Mouse (Mus musculus): ENCODE data around the gene Cacna1h. TPM values are rescaled to one million over a fixed set of nuclear protein-coding genes. Genes with fewer than 3 reads are reported as not detected.

Gene Cacna1h
- polyA plus RNA-seq, 1 experiment = 28.6 TPM

GRCm38 (mm10) chr17:25445841-25446240 lies 12.3 kb upstream of the Cacna1h start:
- DNase-seq (ENCODE audit: low spot score) = no peak

DNA sequence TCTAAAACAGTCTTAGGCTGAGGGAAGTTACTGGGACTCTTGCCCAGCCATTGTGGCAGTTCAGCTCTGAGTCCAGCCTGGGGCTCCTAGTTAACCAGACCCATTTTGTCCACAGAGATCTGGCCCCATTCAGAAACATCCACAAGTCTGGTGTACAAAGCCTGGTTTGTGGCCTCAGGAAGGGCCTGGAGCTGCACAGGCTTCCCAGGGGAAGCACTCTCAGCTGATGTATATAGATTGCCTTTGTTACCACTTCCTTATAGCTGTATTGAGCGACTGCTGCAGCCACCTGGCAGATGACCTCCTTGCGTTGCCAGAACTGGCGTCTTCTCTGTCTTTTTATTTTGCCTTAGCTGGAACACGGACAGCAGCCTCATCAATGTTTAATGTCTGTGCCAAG lies 11.5 kb upstream of the Cacna1h start:
- no peak for DNase-seq (ENCODE audit: low spot score)

- no peak for DNase-seq (ENCODE audit: low spot score)
Observed at GRCm38 (mm10) chr17:25442889-25443288, 9.3 kb upstream of the Cacna1h start.

- DNase-seq (ENCODE audit: low spot score) = no peak
Observed at GRCm38 (mm10) chr17:25441417-25441816, 7.8 kb upstream of the Cacna1h start.

DNA sequence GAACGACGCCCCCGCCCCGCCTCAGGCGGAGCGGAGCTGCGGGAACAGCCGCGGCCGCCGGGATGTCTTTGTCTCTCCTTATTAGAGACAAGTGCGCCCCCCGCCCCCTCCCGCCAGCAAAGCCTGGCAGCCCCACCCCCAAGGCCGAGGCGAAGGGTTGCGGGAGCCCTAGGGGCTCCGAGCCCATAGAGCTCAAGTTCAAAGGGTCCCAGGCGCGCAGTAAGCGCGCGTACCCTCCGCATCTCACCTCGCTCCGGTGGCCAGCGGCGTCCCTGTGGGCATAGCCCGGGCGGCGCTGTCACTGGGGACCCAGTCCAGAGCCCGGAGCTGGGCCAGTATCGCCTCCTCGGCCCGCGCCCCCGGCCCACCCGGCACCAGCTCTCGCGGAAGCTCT lies 363 bp downstream of the Cacna1h start:
- no peak for DNase-seq (ENCODE audit: low spot score)

- DNase-seq (ENCODE audit: low spot score) = no peak
Observed at GRCm38 (mm10) chr17:25432433-25433181, 976 bp downstream of the Cacna1h start.

DNA sequence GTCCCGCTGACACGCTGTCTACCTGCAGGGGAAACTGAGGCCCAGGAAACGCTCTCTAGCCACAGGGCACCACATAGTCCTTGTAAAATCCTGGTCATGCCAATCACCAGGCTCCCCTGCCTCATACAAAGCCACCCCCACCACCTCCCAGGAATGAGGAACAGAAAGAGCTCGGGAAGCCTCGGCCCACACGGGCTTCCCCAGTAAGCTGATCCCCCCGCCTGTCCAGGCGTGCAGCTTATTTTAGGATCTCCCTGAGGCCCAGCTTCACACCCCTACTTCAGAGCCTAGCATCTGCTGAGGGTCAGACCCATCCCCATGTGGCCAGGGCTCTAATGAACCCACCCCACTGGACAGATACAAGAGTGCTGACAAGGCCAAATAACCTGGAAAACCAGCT lies 3.0 kb downstream of the Cacna1h start:
- DNase-seq (ENCODE audit: low spot score) = no peak

DNA sequence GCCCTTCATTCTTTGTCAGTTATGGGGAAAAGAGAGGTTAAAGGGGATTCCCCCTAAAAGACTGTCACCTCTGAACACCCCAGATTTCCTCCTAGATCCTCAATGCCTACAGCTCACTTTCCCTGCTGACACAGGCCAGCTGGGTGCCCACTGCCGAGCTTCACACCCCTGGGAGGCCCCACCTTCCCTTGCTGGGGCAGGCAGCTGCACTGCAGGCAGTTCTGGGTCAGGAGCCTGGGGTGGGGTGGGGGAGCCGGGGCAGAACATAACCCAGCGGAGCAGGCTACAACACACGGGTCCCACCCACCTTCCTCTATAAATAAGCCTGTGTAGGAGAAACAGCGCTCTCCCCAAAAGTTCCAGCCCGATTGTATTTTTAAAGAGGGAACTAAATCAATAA lies 3.7 kb downstream of the Cacna1h start:
- no peak for DNase-seq (ENCODE audit: low spot score)

GRCm38 (mm10) chr17:25429240-25429639 lies 4.3 kb downstream of the Cacna1h start:
- DNase-seq (ENCODE audit: low spot score) = no peak

DNA sequence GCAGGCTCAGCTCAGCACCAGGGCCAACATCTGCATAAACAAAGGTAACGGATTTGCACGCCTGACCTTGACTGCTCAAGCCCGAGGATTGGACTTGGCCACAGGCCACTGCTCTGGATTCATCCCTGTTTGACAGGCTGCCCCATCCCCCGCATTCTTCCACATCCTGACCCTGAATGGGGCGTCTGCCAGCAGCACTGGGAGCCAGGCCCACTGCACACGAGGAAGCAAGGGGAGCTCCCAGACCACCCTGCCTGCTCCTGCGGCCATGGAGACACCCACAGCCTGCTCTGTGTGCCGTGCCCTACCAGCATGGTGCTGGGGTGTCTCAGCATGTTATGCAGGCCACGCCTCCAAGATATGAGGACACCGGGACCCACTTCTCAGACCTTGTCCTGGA lies 6.1 kb downstream of the Cacna1h start:
- no peak for DNase-seq (ENCODE audit: low spot score)

DNA sequence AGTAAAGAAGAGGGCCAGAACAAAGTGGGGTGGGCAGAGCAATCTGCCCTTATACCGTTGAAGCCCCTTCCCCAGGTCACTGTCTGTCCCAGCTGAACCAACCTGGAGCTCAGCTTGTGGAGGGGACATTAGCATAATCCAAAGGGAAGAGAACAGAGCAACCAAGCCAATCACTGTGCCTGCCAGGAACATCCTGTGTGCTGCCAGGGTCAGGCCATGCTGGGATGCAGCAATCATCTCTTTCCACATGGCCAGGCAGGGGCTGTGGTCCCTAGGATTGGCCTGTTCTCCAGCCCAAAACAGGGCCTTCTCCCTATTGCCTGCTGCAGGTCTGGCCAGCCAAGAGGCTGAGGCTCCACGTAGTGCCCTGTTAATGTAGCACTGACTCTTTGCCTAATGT lies 7.6 kb downstream of the Cacna1h start:
- DNase-seq (ENCODE audit: low spot score) = no peak

- no peak for DNase-seq (ENCODE audit: low spot score)
Observed at GRCm38 (mm10) chr17:25424526-25425080, 9.0 kb downstream of the Cacna1h start.

- DNase-seq (ENCODE audit: low spot score) = no peak
Observed at GRCm38 (mm10) chr17:25420998-25421397, 12.6 kb downstream of the Cacna1h start.

DNA sequence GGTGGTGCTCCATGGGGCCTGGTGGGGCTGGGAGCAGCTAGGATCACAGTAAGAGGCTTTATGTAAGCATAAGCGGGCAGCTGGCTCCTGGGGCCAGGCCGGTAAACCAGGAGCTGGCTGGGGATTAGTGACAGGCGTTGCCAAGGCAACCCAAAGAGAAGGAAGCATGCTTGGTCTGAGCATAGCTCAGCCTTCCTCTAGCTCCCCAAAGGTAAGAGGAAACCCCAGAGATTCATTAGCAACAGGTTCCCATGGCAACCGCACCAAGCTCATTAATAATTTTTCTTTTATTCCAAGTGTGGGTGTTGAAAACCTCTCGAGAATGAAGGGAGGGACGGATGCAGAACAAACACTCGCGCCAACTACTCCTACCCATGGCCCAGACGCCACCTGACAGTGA lies 14.7 kb downstream of the Cacna1h start:
- no peak for DNase-seq (ENCODE audit: low spot score)

- DNase-seq (ENCODE audit: low spot score) = no peak
Observed at GRCm38 (mm10) chr17:25417990-25418389, 15.6 kb downstream of the Cacna1h start.

GRCm38 (mm10) chr17:25416219-25416618 lies 17.4 kb downstream of the Cacna1h start:
- DNase-seq (ENCODE audit: low spot score) = no peak

- DNase-seq (ENCODE audit: low spot score) = no peak
Observed at GRCm38 (mm10) chr17:25415421-25415913, 18.1 kb downstream of the Cacna1h start.

- no peak for DNase-seq (ENCODE audit: low spot score)
Observed at GRCm38 (mm10) chr17:25414917-25415316, 18.7 kb downstream of the Cacna1h start.

GRCm38 (mm10) chr17:25414209-25414608 lies 19.4 kb downstream of the Cacna1h start:
- DNase-seq (ENCODE audit: low spot score) = no peak

DNA sequence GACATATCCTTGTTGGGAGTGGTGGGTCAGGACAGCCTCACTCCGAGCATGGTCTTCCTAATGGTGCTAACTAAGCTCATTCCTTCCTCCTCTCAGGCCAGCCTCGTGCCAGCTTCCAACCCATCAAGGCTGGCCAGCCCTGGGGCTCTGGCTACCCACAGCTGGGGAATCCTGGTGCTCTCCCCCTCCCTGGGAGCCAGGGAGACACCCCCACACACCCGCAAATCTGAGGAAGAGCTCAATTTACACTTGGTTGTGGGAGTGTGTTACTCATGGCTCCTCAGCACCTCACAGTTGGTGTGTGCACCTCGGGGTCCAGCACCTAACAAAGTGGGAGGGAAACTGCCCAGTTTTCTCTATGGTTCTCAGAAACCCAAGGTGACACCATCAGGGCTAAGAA lies 22.3 kb downstream of the Cacna1h start:
- no peak for DNase-seq (ENCODE audit: low spot score)

DNA sequence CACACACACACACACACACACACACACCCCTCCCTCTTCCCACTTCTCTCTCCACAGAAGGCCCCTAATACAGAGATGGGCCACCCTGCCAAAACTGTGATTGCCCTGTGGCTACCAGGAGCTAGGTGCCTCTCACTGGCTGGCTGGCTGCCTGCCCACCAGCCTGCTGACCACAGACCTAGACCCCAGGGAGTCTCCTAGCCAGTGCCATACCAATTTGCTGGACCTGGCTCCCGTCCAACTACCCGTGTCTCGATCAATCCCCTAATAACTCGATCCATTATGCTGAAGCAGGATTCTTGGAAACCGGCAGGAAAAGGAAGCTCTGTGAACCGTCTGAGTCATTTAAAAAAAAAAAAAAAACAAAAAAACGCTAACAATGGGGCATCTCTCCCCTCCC lies 22.8 kb downstream of the Cacna1h start:
- DNase-seq (ENCODE audit: low spot score) = no peak

DNA sequence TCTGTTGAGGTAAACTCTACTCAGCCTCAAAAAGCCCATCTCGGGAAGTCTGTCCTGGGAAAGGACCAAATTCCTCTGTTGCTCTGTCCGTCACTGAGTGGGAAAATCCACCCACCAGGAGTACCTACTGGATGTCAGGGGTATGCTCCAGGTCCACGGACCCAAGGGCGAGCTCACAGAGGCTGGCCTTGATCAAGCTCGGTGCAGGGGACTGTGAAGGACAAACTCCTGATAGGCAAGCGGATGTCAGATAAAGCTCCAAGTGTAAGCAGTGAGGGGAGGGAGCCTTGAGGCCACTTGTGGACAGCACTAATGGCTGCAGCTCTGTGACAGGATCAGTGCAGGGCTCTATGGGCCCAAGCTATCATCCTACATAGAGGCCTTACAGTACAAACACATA lies 23.4 kb downstream of the Cacna1h start:
- DNase-seq (ENCODE audit: low spot score) = no peak

GRCm38 (mm10) chr17:25409621-25410020 lies 24.0 kb downstream of the Cacna1h start:
- no peak for DNase-seq (ENCODE audit: low spot score)
